Mouse (Mus musculus) spleen, postnatal 4 days (tissue): ENCODE results near the gene Vgf.

Experiments used
- DNase-seq, 2 experiments: peaks; one replicate each; pipeline ENCODE4 v3.0.0; 2022; ENCODE audit warnings: low spot score in 2 of 2

Gene Vgf

GRCm38 (mm10) chr5:137026092-137026491 lies at the start of gene Vgf:
Gene Vgf, plus strand, starts transcription at chr5:137026392.
- DNase-seq = no peak

- no peak for DNase-seq
These were observed 48.4 kb upstream of the Vgf start for GRCm38 (mm10) chr5:136977769-136978168.

GRCm38 (mm10) chr5:136979762-136980161 lies 46.4 kb upstream of the Vgf start:
- no peak for DNase-seq

- DNase-seq = no peak
These were observed 45.2 kb upstream of the Vgf start for GRCm38 (mm10) chr5:136980974-136981373.

GRCm38 (mm10) chr5:136982338-136982930 lies 43.8 kb upstream of the Vgf start:
- DNase-seq = peak; percentile 51 to 81

GRCm38 (mm10) chr5:136984828-136985227 lies 41.4 kb upstream of the Vgf start:
- no peak for DNase-seq

GRCm38 (mm10) chr5:136986695-136987137 lies 39.5 kb upstream of the Vgf start, which contains the start of gene Plod3:
Gene Plod3, plus strand, starts transcription at chr5:136987019.
- peak; percentile 96 to 98 for DNase-seq

- peak; percentile 67 to 84 for DNase-seq
These were observed 38.9 kb upstream of the Vgf start for GRCm38 (mm10) chr5:136987138-136987933.

GRCm38 (mm10) chr5:136987934-136988271 lies 38.3 kb upstream of the Vgf start, which contains the start of gene Znhit1:
Gene Znhit1, minus strand, starts transcription at chr5:136988021.
- no peak for DNase-seq

- DNase-seq = peak in 1 of 2 experiments; percentile 33
These were observed 37.8 kb upstream of the Vgf start for GRCm38 (mm10) chr5:136988420-136988819.

- DNase-seq = no peak
These were observed 36.4 kb upstream of the Vgf start for GRCm38 (mm10) chr5:136989801-136990200.

- DNase-seq = no peak
These were observed 26.7 kb upstream of the Vgf start for GRCm38 (mm10) chr5:136999449-136999848.

GRCm38 (mm10) chr5:137000612-137001011 lies 25.6 kb upstream of the Vgf start:
- DNase-seq = no peak

GRCm38 (mm10) chr5:137007276-137007675 lies 18.9 kb upstream of the Vgf start:
- DNase-seq = no peak

- DNase-seq = peak in 1 of 2 experiments; percentile 38
These were observed 16.2 kb upstream of the Vgf start for GRCm38 (mm10) chr5:137009988-137010387.

GRCm38 (mm10) chr5:137012401-137012950 lies 13.7 kb upstream of the Vgf start:
- no peak for DNase-seq

GRCm38 (mm10) chr5:137015913-137016312 lies 10.3 kb upstream of the Vgf start:
- no peak for DNase-seq

- DNase-seq = no peak
These were observed 1.9 kb upstream of the Vgf start for GRCm38 (mm10) chr5:137024318-137024717.

GRCm38 (mm10) chr5:137025132-137025531 lies 1.1 kb upstream of the Vgf start:
- DNase-seq = peak; percentile 77 to 94

- DNase-seq = no peak
These were observed 2.5 kb downstream of the Vgf start for GRCm38 (mm10) chr5:137028561-137029272.

- no peak for DNase-seq
These were observed 3.0 kb downstream of the Vgf start for GRCm38 (mm10) chr5:137029273-137029585.
